Mouse (Mus musculus): Measurements from ENCODE around the gene Syne2.

Gene Syne2

DNA sequence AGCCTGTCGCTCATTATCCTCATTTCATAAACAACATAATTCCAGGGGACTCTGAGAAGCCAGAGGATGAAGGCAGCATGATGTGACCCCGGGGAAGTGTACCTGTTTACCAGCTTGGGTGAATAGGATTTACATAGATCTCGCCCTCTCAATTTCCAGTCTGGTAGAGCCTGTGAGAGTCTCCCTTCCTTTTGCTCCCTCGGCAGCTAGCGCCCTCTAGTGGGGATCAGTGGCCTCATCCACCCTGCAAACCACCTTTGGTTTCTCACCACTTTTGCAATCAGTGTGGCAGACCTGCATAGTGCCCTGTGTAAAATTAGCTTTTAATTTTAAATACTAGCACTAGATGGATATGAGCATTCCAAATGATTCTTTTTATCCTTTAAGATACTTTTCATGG lies 133.4 kb downstream of the Syne2 start:
- DNase-seq (ENCODE audit: low read depth), result peak; percentile 65

GRCm38 (mm10) chr12:75952011-75952410 lies 134.1 kb downstream of the Syne2 start:
- peak; percentile 28 for DNase-seq (ENCODE audit: low read depth)

DNA sequence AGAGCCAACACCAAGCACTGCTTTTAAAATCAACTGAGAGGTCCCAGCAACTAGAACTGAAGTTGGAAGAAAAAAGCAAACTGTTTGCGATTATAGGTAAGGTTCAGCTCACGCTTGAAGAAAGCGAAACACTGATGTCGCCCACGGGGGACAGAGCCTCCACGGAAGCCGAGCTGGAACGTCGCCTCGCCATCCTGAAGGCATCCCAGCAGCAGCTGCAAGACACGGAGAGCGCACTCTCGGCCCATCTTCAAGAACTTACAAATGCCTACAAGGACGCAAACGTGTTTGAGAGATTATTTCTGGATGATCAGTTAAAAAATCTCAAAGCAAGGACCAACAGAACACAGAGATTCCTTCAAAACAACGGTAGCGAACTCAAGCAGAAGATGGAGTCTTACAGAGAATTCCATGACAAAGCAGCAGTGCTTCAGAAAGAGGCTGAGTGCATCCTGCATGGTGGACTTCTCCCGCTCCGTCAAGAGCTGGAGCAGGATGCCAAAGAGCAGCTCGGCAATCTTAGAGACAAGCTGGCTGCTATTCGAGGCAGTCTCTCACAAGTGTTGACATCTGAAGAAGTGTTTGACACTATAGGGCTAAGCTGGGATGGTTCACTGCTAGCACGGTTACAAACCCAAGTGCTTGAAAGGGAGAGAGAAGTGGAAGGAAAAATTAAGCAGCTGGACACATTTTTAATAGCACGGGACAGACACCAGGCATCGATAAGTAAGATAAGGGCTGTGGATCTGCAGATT lies 148.7 kb downstream of the Syne2 start:
- DNase-seq (ENCODE audit: low read depth), result no peak

DNA sequence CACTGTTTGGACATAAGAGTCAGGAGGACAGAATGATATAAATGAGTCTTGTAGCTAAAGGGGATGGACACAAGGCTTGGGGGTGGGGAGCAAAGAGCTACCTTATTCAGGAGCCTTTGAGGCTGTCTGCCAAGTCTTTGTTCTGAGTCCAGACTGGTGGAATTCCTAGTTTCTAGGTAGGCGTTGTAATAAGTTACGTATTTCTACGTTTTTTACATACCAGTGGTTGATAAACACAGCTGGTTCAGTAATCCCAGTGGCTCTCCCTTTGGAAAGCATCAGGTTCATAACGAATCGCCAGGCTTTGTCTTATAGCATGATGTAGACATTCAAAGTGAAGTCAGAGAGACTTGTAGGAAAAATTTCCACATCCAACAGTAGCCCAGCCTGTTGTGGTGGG lies 161.1 kb downstream of the Syne2 start:
- no peak for DNase-seq (ENCODE audit: low read depth)

DNA sequence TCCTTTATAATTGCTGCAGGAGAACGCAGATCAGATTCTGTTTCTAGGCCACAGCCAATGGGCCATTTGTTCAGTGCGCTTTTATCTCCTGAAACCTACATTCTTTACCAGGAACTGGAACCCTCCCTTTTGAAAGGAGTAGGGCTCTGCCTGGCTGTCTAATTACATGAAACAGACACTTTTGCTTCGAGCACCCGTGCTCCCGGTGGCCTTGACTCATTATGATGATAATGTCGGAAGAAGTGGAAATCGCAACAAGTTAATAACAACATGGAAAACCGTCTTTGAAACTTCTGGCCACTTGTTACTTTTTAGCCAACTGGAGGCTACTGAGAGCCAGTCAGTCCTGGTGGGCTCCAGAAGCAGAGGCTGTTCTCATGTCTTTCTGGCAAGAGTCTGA lies 165.4 kb downstream of the Syne2 start:
- no peak for DNase-seq (ENCODE audit: low read depth)

- DNase-seq (ENCODE audit: low read depth), result peak; percentile 54
Observed at GRCm38 (mm10) chr12:75992226-75992858, 174.4 kb downstream of the Syne2 start.

GRCm38 (mm10) chr12:75992946-75993345 lies 175.0 kb downstream of the Syne2 start:
- DNase-seq (ENCODE audit: low read depth), result no peak

DNA sequence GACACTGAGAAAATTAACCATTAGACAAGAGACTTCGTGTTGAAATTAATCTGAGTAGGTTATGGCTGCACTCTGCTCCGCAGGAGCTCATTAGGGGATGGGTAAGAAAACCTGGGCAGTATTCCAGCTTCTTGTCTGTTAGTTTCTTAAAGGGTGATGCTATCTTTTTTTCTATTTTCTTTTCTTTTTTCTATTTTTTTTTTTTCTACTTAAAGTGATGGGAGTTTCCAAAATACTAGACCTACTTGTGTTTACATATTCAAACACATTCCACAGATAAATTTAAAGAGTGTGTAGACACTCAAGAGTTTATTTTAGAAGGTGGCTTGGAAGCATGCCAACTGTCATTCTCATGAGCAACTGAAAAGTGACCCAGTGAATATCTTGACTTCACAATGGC lies 177.2 kb downstream of the Syne2 start:
- DNase-seq (ENCODE audit: low read depth), result peak; percentile 62

DNA sequence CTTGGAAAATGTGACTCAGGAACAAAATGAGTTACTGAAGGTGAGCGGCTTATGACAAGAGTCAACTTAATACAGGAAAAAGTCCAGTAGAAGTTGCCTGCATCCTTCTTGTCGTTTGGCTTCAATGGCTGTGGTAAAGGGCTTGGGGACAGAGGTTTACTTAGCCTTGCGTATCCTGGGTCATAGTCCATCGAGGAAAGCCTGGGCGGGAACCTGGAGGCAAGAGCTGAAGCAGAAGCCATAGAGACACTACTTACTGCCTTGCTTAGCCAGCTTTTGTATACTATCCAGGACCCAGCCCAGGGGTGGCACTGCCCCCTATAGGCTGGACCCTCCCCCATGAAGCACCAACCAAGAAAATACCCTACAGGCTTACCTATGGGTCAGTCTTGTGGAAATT lies 179.6 kb downstream of the Syne2 start:
- DNase-seq (ENCODE audit: low read depth), result no peak

DNA sequence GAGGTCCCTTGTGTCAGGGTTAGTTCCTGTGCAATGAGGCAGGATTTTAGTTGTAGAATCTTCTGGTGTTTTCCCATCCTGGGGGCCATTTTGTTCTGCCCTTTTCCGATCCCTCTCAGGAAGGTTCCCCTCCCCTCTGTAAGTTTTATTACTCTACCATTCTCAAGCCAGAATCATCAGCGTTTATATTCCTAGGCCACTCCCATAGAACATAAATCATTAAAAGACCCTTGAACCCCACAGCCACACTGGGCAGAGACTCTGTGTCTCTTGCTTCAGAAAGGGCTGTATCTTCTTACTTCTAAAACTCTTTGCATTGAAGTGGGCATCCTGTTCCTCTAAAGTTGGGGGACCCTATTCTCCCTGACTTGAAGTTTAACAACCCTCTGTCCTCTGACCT lies 180.5 kb downstream of the Syne2 start:
- DNase-seq (ENCODE audit: low read depth), result no peak

- peak; percentile 33 for DNase-seq (ENCODE audit: low read depth)
Observed at GRCm38 (mm10) chr12:76004697-76005249, 186.8 kb downstream of the Syne2 start.

- no peak for DNase-seq (ENCODE audit: low read depth)
Observed at GRCm38 (mm10) chr12:76008991-76009390, 191.1 kb downstream of the Syne2 start.

DNA sequence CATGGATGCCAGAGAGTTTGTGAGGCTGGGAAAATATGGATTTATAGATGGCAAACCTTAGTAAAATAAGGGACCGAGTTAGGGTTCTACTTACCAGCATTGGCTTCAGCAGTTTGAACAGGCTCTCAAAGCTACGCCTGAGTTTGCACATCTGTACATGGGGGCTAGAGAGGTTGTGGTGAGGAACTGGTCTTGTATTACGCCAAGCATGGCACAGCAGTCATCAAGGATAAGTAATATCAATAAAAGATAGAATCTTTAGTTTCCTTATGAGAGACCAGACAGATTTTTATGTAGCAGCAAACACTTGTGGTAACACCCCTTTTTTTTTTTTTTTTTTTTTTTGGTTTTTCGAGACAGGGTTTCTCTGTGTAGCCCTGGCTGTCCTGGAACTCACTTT lies 194.9 kb downstream of the Syne2 start:
- peak; percentile 95 for DNase-seq (ENCODE audit: low read depth)

DNA sequence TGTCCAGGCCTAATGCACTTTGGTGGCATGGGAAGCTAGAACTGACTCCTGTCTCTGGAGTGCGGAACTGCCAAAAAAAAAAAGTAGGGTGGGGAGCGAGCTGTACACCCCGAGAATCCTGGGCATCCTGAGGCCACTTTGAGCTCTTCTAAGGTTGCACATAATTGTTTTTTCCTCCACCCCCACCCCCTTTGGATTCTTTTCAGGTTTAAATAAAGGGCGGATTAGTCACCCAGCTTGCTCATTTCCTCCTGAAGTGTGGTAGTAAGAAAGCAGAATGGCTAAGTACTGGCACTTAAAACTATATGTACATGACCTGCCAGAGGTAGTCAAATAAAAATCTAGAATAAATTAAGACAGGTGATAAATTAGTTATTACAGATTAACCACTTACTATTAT lies 195.5 kb downstream of the Syne2 start:
- peak; percentile 92 for DNase-seq (ENCODE audit: low read depth)

DNA sequence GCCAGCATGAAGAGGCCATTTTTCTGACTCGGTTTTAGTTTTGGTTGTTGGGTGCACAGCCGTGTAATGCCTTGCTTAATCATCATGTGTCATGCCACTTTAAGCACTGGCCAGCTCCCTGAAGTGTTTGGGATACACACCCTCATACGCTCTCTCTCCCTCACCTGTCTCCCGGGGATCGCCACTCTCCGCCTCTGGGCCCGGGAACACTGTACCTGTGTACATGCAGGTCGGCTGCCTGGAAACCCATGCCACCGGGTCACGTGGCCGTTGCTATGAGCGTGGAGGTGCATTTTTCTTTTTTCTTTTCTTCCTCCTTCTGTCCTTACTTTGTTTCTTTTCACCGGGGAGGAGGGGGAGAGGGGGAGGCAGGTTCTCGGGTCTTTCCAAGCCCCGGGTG lies 197.1 kb downstream of the Syne2 start:
- no peak for DNase-seq (ENCODE audit: low read depth)

GRCm38 (mm10) chr12:76015489-76015888 lies 197.6 kb downstream of the Syne2 start:
- no peak for DNase-seq (ENCODE audit: low read depth)

DNA sequence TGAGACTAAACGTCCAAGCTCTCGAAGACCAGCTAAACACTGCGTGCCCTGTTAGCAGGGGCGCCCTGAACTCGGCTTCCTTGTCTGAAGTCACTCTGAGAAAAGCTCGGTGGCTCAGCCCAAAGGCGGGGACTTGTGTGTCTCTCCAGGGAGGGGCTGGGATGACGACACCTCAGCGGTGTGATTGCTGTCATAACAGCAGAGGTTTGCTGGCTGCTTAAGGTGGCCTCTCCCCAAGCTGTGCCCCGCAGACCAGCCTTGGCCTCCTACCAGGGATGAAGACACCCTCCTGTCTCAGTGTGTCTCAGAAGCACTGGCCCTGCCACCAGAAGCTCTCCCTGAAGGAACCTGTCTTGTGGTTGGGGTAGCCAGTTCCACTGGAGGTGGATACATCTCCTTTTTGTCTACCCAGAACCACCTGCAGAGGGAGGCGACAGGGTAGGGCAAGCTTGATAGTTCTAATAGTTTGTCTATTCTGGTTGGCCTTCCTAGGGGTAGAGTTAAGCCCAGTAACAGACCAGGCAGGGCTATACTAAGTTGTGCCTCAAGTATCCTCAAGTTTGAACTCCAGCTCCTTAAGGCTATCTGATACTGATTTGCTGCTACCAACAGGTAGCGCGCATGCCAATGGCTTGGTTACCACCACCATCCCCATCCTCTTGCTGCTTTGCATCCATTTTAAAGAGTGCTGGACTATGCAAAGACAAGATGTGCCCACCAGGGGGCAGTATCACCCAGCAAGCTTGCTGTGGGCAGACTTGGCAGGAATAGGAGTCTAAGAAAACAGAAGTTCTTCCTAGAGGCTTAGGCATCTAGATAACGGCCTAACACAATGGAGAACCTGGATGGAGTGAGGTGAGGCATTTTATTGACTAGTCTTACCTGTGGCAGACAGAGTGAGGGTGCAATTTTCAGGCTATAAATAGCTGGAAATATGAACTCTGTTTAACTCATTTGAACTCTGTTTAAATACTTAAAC lies 198.5 kb downstream of the Syne2 start:
- peak; percentile 88 for DNase-seq (ENCODE audit: low read depth)

- no peak for DNase-seq (ENCODE audit: low read depth)
Observed at GRCm38 (mm10) chr12:76018640-76019039, 200.7 kb downstream of the Syne2 start.

GRCm38 (mm10) chr12:76042301-76042700 lies 224.4 kb downstream of the Syne2 start:
- DNase-seq (ENCODE audit: low read depth), result no peak

DNA sequence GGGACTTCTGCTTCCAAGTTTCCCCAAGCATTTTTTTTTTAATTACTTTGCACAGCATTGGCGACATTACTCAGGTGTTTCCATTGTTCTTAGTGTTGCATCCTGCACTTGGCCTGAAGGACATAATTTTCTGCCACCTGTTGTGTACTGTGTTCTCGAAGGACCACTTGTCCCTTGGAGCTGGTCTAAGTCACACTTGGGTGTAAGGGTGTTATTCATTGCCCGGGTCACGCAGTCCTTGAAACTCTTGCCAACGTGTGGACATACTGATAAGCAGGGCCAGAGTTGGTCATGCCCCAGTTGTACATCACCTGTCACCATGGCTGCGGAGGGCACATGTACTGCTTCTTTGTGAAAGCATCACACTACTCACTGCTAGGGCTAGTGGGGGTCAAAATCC lies 228.6 kb downstream of the Syne2 start:
- DNase-seq (ENCODE audit: low read depth), result no peak

- no peak for DNase-seq (ENCODE audit: low read depth)
Observed at GRCm38 (mm10) chr12:76047921-76048320, 230.0 kb downstream of the Syne2 start.

GRCm38 (mm10) chr12:76048672-76049071 lies 230.7 kb downstream of the Syne2 start:
- peak; percentile 30 for DNase-seq (ENCODE audit: low read depth)
